Comparison of ENCODE assay signal across 1 mouse cellular context in the genomic region with DNA sequence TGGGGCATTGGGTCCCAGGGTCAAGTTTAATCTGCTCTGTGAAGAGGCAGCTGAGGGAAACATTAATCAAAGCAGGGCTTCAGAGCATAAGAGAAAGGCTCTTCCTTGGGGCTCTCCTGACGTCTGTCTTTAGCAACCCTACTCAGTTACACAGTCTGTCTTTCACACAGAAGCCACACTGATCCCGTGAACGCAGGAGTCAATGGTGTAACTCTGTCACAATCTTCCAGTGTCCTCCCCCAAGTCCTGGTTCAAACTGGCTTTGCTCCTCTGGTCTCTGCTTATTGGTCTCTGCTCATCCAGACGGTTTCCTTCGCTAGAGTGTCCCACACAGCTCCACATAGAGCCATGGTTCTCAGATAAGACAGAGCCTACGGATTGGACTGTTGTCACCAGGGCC.
TF ChIP-seq lines count a peak whose summit lies in the region.

No protein-coding gene starts in this region.

TF ChIP-seq in CH12.LX, 34 proteins besides CTCF, POLR2A, EP300 and RAD21:
- no peak for TF ChIP-seq JUND (conservative IDR thresholded peaks at IDR 0.05; ENCODE audit: low read depth, low read length)
- no peak for TF ChIP-seq ZC3H11A (IDR thresholded peaks at IDR 0.05; ENCODE audit: low read depth, low read length)
- TF ChIP-seq TBP (conservative IDR thresholded peaks at IDR 0.05; ENCODE audit: low read depth, low read length) = no peak
